Mouse (Mus musculus) layer of hippocampus, adult 2 months (tissue): ENCODE data around the gene March4. TPM values are rescaled to one million over a fixed set of nuclear protein-coding genes. Genes with fewer than 3 reads are reported as not detected.
A peak's percentile ranks its signal among the peaks of the same experiment; 100 is the strongest.

ENCODE experiments used
- DNase-seq, 2 experiments: peaks; one replicate each; pipeline ENCODE4 v3.0.0; 2022; ENCODE audit warnings: low spot score in 2 of 2
- H3K27ac ChIP-seq: fragments of 200-600 bp; 2 replicates; pipeline ENCODE4 v1.8.1; 2022
- H3K4me3 ChIP-seq: fragments of 200-600 bp; 2 replicates; pipeline ENCODE4 v1.8.1; 2022; ENCODE audit warnings: mild to moderate bottlenecking
- CTCF ChIP-seq: fragments of 200-600 bp; conservative IDR thresholded peaks from 2 replicates; pipeline ENCODE4 v1.8.1; 2022; ENCODE audit warnings: antibody characterized with exemption, mild to moderate bottlenecking, moderate library complexity
- total RNA-seq, 2 experiments: library from RNA; stranded (reverse); gene quantifications; 2 replicates each; pipeline ENCODE4 v1.2.3; 2021

March4 gene
- total RNA-seq, 2 experiments from 2014 or later: 17.6 to 19.7 TPM

DNA sequence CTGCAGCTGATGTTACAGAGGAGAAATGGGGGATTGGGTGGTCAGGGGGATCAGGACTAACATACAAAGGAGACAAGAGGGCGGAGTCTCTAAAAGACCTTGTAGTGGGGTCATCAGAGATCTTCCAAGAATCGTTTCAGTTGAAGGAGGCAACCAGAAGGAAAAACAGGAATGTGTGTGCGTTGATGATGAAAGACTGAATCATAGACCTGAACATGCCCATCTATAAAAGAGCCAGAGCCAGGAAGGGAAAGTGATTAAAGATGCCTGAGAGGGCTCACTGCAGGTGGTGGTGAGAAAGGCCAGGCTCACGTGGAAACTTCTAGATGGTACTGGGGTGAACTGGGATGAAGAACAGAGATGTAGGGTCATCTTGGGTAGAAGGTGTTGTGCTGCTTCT is 27.2 kb downstream of the March4 start:
- no peak overlapping the region for H3K4me3 ChIP-seq
- no peak for DNase-seq
- no peak for TF ChIP-seq CTCF
- no peak overlapping the region for H3K27ac ChIP-seq

DNA sequence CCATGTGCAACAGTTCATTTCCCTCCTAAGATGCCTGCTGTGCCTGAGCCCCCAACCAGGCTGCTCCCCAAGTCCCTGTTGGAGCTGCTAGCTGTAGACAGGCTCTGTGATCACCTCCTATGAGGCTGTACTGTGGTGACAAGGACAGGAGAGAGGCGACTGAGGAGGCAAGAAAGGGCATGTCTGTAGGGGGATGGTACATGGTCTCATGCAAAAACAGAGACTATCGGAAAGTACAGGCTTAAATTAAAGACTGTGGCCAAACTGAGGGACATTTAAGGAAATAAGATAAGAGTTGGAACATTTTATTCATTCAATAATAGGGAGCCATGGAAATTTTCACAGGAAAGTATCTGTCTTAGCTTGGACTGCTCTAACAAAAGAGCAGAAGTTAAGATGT is 29.1 kb downstream of the March4 start:
- Histone ChIP-seq H3K4me3 (no peak overlapping the region), H3K27ac (no peak overlapping the region)
- DNase-seq: no peak
- TF ChIP-seq CTCF: no peak

DNA sequence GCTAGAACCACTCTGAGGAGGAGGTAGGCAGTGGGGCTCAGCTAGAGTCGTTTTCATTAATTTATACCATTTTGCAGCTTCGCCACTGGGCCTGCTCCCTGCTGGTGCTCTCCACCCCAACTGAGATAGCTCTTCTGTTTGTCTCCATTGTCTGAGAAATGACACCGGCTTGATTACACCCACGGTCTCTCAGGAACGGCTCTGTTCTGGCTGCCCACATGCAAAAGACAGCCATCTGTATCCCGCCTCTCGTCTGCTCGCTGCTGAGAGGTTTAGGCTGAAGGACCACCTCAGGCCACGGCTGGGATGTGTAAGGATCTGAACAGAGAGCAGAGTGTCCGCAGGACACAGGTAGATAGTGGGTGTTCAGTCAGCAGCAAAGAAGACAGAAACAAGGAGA is 30.5 kb downstream of the March4 start:
- peak overlapping the region; percentile 68; the same call in 1 of the 2 replicates for H3K27ac ChIP-seq
- no peak for TF ChIP-seq CTCF
- DNase-seq: peak; percentile 44 to 47
- no peak overlapping the region for H3K4me3 ChIP-seq

DNA sequence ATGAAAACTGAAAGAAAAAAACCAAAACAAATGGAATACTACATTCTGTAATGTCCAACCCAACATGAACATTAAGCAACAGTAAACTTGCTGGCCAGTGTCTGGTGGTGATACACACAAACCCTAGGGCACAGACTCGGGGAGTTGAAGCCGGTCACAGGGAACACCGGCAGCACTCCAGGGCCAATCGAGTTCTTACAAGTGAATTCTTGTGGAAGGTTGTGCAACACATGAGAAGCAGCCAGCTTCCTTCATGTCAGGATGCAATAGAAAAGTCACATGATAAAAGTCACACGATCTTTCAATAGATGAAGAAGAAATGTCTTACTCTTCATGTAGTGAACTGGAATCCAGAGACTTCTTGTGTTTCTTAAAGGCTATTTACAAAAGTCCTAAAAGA is 39.1 kb downstream of the March4 start:
- no peak for TF ChIP-seq CTCF
- no peak overlapping the region for H3K27ac ChIP-seq
- DNase-seq: no peak
- no peak overlapping the region for H3K4me3 ChIP-seq

DNA sequence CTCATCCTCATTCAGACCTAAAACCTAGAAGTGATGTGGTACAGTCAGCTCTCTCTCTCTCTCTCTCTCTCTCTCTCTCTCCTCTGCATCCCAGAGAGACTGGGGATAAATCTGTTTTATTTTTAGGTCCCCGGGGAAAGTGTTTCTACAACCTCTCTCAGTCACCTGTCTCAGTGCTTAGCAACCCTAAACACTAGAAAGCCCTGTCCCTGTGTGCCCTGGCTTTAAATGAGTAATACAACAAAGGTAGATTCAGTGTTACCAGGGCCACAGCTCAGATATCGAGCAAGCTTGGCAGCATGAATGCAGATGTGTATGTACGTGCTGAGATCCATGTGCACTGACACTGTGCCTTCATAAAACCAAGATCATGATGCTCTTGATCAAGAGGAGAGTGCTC is 43.3 kb downstream of the March4 start:
- Histone ChIP-seq H3K27ac (no peak overlapping the region), H3K4me3 (no peak overlapping the region)
- no peak for DNase-seq
- TF ChIP-seq CTCF: no peak

DNA sequence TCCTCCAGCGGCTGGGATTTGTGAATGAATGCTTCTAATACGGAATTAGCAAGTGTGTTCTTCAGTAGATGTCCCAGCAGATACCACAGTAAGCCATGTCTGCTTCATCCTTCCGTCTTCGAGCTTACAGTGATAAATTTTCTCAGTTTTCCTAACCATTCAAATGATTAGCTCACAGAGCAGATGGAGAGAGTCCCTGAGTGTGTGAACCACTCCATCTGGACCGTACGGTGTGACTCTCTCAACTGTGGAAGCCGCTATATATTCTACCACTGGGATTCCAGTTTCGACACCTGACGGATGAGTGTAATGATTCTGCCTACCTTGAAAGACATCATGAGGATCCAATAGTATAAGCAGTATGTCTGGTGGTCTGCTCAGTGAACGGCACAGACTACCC is 44.1 kb downstream of the March4 start:
- H3K4me3 ChIP-seq: no peak overlapping the region
- no peak overlapping the region for H3K27ac ChIP-seq
- no peak for TF ChIP-seq CTCF
- peak in 1 of 2 experiments; percentile 37 for DNase-seq

DNA sequence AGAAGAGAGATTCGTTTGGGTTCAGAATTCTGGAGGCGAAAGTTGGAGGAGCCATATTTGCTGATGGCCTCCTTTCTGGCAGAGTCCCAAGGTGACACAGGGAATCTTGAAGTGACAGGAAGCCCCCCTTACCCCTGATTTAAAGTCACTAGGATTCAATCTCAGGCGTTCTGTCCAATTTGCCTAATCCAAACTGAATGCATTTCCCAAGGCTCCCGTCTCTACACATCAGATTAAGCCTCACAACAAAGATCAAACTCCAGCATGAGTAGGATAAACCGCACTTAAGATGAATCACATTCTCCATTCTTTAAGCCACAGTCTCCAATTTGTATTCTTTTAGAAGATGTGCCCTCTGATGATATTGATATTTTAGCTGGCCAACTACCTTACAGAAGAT is 45.4 kb downstream of the March4 start:
- TF ChIP-seq CTCF: no peak
- no peak overlapping the region for H3K27ac ChIP-seq
- no peak overlapping the region for H3K4me3 ChIP-seq
- DNase-seq: no peak

DNA sequence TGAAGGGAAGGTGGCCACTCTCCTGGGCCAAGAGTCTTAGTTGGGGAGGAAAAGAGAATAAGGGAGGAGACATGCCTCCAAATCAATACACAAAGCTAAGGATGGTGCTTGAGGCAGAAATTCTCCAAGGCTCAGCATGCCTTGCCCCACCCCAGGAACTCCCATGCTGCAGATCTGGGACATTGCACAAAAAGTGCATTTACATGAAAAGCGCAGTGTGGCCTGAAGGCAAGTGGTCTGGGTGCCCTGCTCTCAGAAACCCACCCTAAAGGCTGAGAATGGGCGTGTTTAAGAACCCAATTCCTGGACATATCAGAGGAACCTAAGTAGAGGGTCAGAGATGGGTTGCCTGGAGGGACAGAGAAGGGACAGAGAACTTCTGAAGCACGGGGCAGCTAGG is 45.9 kb downstream of the March4 start:
- TF ChIP-seq CTCF: no peak
- no peak overlapping the region for H3K4me3 ChIP-seq
- no peak for DNase-seq
- H3K27ac ChIP-seq: no peak overlapping the region

DNA sequence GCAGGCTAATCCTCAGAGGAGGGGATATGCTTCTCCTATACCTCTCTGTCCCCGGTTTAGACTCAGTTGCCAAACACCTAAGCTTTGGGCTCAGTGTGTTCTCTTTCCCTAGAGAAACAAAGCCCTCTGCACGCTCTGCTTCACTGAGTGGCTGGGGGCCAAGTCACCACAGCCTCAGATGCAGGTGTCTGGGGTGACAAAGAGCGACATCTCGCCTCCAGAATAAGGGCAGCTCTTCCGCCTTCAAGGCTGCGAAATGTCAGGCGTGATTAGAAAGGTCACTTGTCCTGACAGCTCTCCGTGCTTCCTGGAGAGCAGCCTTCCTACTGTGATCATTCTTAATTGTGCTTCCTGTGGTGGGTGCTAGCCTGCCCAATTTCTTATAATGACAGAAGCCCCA is 46.5 kb downstream of the March4 start:
- Histone ChIP-seq H3K4me3 (no peak overlapping the region), H3K27ac (no peak overlapping the region)
- no peak for DNase-seq
- TF ChIP-seq CTCF: no peak

DNA sequence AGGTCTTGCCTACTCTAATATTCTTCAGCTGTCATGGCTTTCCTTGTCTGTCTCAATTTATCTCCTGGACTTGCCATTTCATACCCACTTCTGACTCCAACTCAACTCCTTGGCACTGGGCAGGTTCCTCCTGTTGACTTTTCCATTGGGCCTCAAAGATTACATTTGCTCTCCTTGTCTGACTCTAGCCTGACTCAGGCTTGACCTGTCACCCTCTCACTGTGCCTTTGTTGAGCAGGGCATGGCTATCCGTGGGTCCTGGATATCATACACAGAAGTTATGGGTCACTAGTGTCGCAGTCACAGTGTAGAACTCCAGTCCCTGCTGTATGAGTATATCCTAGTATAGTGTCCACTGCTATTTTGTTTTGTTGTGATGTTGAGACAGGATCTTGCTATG is 60.1 kb downstream of the March4 start:
- no peak overlapping the region for H3K27ac ChIP-seq
- no peak for DNase-seq
- TF ChIP-seq CTCF: no peak
- no peak overlapping the region for H3K4me3 ChIP-seq

DNA sequence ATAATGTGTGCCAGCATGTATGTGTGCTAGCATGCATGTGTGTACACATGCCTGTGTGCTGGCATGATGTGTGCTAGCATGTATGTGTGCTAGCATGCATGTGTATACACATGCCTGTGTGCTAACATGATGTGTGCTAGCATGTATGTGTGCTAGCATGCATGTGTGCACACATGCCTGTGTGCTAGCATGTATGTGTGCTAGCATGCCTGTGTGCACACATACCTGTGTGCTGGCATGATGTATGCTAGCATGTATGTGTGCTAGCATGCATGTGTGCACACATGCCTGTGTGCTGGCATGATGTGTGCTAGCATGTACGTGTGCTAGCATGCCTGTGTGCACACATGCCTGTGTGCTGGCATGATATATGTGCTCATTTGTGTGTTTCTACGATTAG is 67.7 kb downstream of the March4 start:
- H3K4me3 ChIP-seq: no peak overlapping the region
- no peak for DNase-seq
- no peak for TF ChIP-seq CTCF
- no peak overlapping the region for H3K27ac ChIP-seq

DNA sequence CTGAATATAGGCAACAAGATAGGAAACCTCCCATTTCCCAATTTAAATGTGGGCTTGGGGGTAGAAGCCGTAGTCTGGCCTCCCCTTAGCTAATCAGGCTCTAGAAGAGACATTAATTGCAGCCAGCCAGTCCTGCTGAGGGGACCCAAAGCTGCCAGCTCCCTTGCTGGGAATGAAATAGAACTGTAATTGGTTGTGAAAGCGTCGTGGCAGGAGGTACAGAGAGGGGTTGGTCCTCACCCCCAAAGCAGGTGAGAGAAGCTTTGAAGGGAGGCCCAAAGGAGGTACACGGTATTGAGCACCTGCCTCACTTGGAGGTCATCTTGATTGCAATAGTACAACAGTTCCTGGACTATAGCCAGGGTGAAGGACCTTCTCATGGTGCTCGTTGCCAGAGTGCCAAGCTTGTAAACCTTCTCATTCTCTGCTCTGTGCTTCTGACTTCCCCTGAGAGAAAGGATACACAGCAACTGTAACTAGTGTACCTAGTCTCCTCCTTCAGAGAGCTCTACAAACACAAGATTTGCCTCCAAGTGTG is 68.2 kb downstream of the March4 start:
- no peak for DNase-seq
- Histone ChIP-seq H3K27ac (no peak overlapping the region), H3K4me3 (no peak overlapping the region)
- TF ChIP-seq CTCF: no peak

DNA sequence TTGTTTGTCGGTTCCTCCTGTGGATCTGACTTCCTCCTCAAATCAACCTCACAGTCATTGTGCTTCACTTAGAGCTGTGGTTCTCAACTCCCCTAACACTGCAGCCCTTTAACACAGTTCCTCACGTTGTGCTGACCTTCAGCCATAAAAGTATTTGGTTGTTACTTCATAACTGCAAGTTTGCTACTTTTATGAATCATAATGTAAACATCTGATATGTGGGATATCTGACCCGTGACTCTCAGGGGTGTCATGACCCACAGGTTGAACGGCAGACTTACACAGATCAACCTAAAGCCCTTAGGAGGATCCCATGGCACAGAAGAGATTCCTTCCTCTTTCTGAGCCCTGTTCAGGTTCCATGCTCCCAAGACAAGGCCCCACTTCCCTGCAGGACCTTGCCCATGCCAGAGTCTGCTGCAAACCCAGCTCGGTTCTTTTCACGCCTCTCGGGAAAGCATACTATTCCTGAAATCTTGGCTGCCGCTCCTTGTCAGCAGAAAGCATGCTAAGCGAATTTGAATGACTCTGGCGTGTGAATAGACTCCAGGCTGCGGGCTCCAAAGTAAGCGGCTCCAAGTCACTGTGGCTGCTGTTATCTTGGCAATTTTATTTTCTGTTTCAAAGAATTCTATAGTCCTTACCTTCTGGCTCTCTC is 71.7 kb downstream of the March4 start:
- no peak for TF ChIP-seq CTCF
- peak in 1 of 2 experiments; percentile 27 for DNase-seq
- no peak overlapping the region for H3K4me3 ChIP-seq
- peak overlapping the region; percentile 33 for H3K27ac ChIP-seq

DNA sequence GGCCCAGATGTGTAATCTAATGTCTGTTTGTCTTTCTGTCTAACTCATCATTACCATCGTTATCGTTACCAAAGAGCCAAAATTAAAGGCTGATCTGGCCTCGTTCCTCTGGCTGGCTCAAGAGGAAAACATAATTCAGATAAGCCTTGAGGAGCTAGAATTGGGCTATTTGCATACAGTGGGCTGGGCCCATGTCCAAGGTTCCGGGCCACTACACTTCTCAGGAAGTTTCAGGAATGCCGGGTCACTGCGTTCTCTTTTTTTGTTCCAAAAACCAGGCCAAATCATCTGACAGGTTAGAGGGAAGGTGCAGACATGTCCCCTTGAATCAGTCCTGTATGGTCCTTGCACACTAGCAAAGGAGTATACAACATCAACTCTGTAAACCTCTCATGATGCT is 74.2 kb downstream of the March4 start:
- TF ChIP-seq CTCF: no peak
- Histone ChIP-seq H3K27ac (no peak overlapping the region), H3K4me3 (no peak overlapping the region)
- DNase-seq: no peak
